Mouse (Mus musculus) Patski (cell line): Measurements from ENCODE around the gene Polr3e. TPM values are rescaled to one million over a fixed set of nuclear protein-coding genes. Genes with fewer than 3 reads are reported as not detected.
A peak's percentile ranks its signal among the peaks of the same experiment; 100 is the strongest.
"Not testable (repeated sequence)": the region's sequence is repeated elsewhere in the genome, so short reads cannot be mapped to it uniquely, and the experiment has no call there.

Source experiments
- ATAC-seq: fragments of 100-300 bp; one replicate; pipeline ENCODE4 v1.8.0; 2021
- CTCF ChIA-PET: fragments of 350-600 bp; sonication (Branson Sonifier 250); formaldehyde crosslinking; loops from one replicate; lab custom pipeline; 2022; ENCODE audit warnings: inconsistent platforms; lab: Charles Lee
- POLR2A ChIA-PET: fragments of 350-600 bp; sonication (Branson Sonifier 250); formaldehyde crosslinking; loops from one replicate; lab custom pipeline; 2022; ENCODE audit warnings: antibody characterized with exemption, inconsistent platforms; lab: Charles Lee
- DNase-seq: peaks from one replicate; pipeline ENCODE4 v3.0.0-alpha.2; 2011; ENCODE audit warnings: low read depth, low spot score
- H3K27me3 ChIP-seq: fragments of 371-371 bp; one replicate; pipeline ENCODE4 v1.5.1; 2021
- CTCF ChIP-seq: fragments of 100-300 bp; IDR thresholded peaks from one replicate; pipeline ENCODE4 v1.5.1; 2021
- in situ Hi-C: fragments of 300-500 bp; cut with MboI; formaldehyde crosslinking; loops from 3 replicates; pipeline ENCODE4 v1.11.1; 2018; ENCODE audit warnings: low pct_unique_long_range_greater_than_20kb, mixed read lengths
- polyA plus RNA-seq: library from polyadenylated mRNA; unstranded; gene quantifications from one replicate; pipeline ENCODE4 v1.2.3, GENCODE M21; 2021

The Polr3e gene
- polyA plus RNA-seq, 1 experiment from 2014 or later = 27.2 TPM

DNA sequence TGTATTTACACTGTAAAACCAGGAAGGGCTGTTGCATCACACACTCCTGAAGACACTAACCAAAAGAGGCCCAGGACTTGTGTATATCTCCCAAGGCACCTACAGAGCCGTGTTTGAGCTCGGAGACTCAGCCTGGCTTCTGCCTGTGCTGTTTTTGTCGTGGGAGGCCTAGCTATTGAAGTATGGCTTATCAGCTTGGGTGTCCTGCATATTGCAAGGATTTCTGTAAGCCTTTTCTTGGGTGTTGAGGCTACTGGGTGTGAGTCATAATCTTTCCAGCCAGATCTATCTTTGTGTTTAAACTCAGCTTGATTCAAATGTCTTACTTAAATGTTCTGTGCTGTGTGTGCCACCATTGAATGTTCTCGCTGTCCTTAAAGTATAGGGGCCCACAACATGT is 19.0 kb downstream of the Polr3e start:
- DNase-seq (no peak), ATAC-seq (no peak)
- in situ Hi-C loops = no loop called here
- CTCF ChIA-PET = interaction anchor here (1.1 kb wide), 1 partner anchor 24 kb away, joined by 3 read pairs; no protein-coding TSS in a partner anchor
- no peak for TF ChIP-seq CTCF
- POLR2A ChIA-PET = no interaction called here
- H3K27me3 ChIP-seq = no peaks in the 10 kb centered on the region

GRCm38 (mm10) chr7:120938206-120938605 is 20.7 kb downstream of the Polr3e start:
- TF ChIP-seq CTCF = no peak
- no peaks in the 10 kb centered on the region for H3K27me3 ChIP-seq
- in situ Hi-C loops = no loop called here
- no peak for DNase-seq
- POLR2A ChIA-PET = no interaction called here
- ATAC-seq = no peak
- CTCF ChIA-PET = interaction anchor here (2.2 kb wide), 1 partner anchor 14 kb away, joined by 6 read pairs; no protein-coding TSS in a partner anchor

GRCm38 (mm10) chr7:120940343-120940742 is 22.8 kb downstream of the Polr3e start:
- POLR2A ChIA-PET = no interaction called here
- no peak for ATAC-seq
- in situ Hi-C loops = no loop called here

GRCm38 (mm10) chr7:120941214-120941613 is 23.7 kb downstream of the Polr3e start:
- H3K27me3 ChIP-seq = no peaks in the 10 kb centered on the region
- in situ Hi-C loops = no loop called here
- ChIA-PET POLR2A (interaction anchor here (0.5 kb wide), 1 partner anchor 191 kb away, joined by 5 read pairs; no protein-coding TSS in a partner anchor), CTCF (no interaction called here)
- no peak for DNase-seq
- TF ChIP-seq CTCF = no peak
- no peak for ATAC-seq

More at GRCm38 (mm10) chr7:120940343-120940742, 22.8 kb downstream of the Polr3e start:
- CTCF ChIA-PET = no interaction called here
- no peak for TF ChIP-seq CTCF
- H3K27me3 ChIP-seq = no peaks in the 10 kb centered on the region
- DNase-seq = no peak

DNA sequence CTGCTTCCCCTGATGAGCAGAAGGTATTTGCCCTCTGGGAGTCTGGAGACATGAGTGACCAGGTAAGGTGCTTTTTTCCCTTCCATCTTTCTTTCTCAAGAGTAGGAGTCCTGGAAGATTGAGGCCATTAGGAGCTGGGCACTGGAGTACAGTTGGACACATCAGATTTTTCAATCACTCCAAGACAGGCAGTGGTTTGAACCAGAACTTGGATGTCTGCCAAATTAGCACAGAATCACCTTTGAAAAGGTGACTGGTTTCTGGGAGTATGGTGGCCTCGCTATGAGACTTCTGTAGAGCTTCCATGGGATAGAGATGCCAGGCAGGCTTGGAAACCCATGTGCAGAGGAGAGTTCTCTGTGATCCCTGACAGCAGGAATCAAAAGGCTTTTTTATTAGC is 25.0 kb downstream of the Polr3e start:
- TF ChIP-seq CTCF = no peak
- POLR2A ChIA-PET = no interaction called here
- no peak for ATAC-seq
- CTCF ChIA-PET = interaction anchor here (0.7 to 1.8 kb wide), 3 partner anchors 12 to 15 kb away, joined by 3 to 5 read pairs (median 4); no protein-coding TSS in a partner anchor
- H3K27me3 ChIP-seq = no peaks in the 10 kb centered on the region
- in situ Hi-C loops = no loop called here
- DNase-seq = no peak

GRCm38 (mm10) chr7:120943936-120944509 is 26.5 kb downstream of the Polr3e start:
- no peak for TF ChIP-seq CTCF
- peak; percentile 28 for DNase-seq
- no peak for ATAC-seq

DNA sequence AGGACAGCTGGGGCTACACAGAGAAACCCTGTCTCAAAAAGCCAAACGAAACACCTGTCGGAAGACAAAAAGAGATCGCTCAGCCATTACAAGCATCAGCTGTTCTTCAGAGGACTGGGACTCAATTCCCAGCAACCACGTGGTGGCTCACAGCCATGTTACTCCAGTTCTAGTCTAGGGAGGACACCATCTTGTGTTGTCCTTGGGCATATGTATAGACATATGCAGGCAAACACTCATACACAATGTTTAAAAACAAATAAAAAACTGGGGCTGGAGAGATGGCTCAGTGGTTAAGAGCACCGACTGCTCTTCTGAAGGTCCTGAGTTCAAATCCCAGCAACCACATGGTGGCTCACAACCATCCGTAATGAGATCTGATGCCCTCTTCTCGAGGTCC is 36.0 kb downstream of the Polr3e start:
- in situ Hi-C loops, POLR2A ChIA-PET, H3K27me3 ChIP-seq, ATAC-seq, DNase-seq: not testable (repeated sequence)
- CTCF ChIA-PET = interaction anchor here (0.5 to 1.7 kb wide), 2 partner anchors 10 to 19 kb away, joined by 3 to 5 read pairs; no protein-coding TSS in a partner anchor

More at GRCm38 (mm10) chr7:120943936-120944509, 26.5 kb downstream of the Polr3e start:
- ChIA-PET POLR2A (no interaction called here), CTCF (interaction anchor here (0.7 to 1.8 kb wide), 6 partner anchors 9 to 125 kb away, joined by 3 to 5 read pairs (median 4); no protein-coding TSS in a partner anchor)
- in situ Hi-C loops = no loop called here
- no peaks in the 10 kb centered on the region for H3K27me3 ChIP-seq

DNA sequence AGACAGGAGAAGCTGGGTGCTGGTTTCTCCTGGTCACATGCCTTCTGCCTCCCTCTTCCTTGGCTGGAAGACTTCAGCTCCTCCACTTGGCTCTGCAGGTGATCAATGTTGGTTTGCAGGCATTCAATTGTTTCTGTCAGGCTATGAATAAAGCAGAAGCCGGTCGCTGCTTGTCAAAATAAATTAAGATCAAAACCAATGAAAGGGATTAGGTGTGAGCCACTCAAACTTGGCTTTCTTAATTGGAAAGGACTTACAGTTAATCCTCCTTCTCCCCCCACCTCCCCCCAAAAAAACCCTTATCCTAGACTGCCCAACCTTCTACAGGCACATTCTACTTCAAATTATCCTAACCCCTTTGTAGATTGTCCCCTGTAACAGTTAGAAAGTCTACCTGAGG is 42.6 kb downstream of the Polr3e start:
- ChIA-PET POLR2A (interaction anchor here (0.6 to 1.0 kb wide), 2 partner anchors 21 to 33 kb away, joined by 3 read pairs; no protein-coding TSS in a partner anchor), CTCF (interaction anchor here (0.7 to 3.1 kb wide), 10 partner anchors 15 to 140 kb away, joined by 3 to 15 read pairs (median 4); no protein-coding TSS in a partner anchor)
- TF ChIP-seq CTCF = no peak
- in situ Hi-C loops = loop anchor here (10.0 kb wide), 1 partner anchor 105 kb away; no protein-coding TSS in a partner anchor
- ATAC-seq = no peak
- no peak for DNase-seq
- H3K27me3 ChIP-seq = no peaks in the 10 kb centered on the region

DNA sequence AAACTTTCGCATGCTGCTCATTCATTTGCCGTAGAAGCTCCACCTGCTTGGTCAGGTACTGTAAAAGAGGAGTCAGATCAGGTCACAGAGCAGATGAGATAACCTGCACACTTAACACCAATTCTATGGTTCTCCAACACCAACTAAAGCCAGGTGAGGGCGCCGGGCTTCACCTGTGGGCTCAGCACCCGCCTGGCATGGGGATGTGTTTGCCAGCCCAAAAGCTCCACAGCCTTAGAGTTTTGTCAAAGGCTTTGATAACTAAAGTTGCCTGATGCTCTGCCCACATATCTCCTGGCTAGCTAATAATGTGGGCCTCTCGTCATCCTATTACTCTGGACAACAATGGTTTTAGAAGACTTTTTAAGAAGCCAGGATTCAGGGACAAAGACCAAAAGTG is 43.1 kb downstream of the Polr3e start:
- ChIA-PET POLR2A (interaction anchor here (0.6 to 1.0 kb wide), 3 partner anchors 20 to 54 kb away, joined by 3 read pairs; no protein-coding TSS in a partner anchor), CTCF (interaction anchor here (0.6 to 3.1 kb wide), 11 partner anchors 9 to 140 kb away, joined by 3 to 15 read pairs (median 3); no protein-coding TSS in a partner anchor)
- DNase-seq (no peak), ATAC-seq (no peak)
- H3K27me3 ChIP-seq = no peaks in the 10 kb centered on the region
- in situ Hi-C loops = loop anchor here (10.0 kb wide), 1 partner anchor 104 kb away; no protein-coding TSS in a partner anchor
- TF ChIP-seq CTCF = peak; percentile 62

GRCm38 (mm10) chr7:120961893-120962292 is 44.3 kb downstream of the Polr3e start:
- in situ Hi-C loops = loop anchor here (10.0 kb wide), 1 partner anchor 103 kb away; no protein-coding TSS in a partner anchor
- CTCF ChIA-PET = interaction anchor here (1.2 to 3.1 kb wide), 5 partner anchors 9 to 131 kb away, joined by 3 to 15 read pairs (median 5); no protein-coding TSS in a partner anchor

More at GRCm38 (mm10) chr7:120961893-120962292, 44.3 kb downstream of the Polr3e start:
- DNase-seq (no peak), ATAC-seq (no peak)
- POLR2A ChIA-PET = no interaction called here
- TF ChIP-seq CTCF = no peak
- no peaks in the 10 kb centered on the region for H3K27me3 ChIP-seq
